Mouse (Mus musculus): ENCODE measurements at regions not wholly inside any gene's neighbourhood (a gene's known extent, or its start where the extent isn't known, plus 50 kb on each side); places are given as distances from the start of the nearest gene placed in this dataset.

GRCm38 (mm10) chr15:36375549-36375885 lies 632.1 kb downstream of the Zfp706 start:
- no peak for TF ChIP-seq CTCF (IDR thresholded peaks at IDR 0.05; ENCODE audit: extremely low read depth, insufficient read length, insufficient replicate concordance, low read depth, low read length)
- no peak for TF ChIP-seq POLR2A (IDR thresholded peaks at IDR 0.05; ENCODE audit: low read depth, low read length)

Data from small intestine, adult 2 months (tissue).